15 mouse cellular contexts compared by ENCODE assay signal in the genomic region with DNA sequence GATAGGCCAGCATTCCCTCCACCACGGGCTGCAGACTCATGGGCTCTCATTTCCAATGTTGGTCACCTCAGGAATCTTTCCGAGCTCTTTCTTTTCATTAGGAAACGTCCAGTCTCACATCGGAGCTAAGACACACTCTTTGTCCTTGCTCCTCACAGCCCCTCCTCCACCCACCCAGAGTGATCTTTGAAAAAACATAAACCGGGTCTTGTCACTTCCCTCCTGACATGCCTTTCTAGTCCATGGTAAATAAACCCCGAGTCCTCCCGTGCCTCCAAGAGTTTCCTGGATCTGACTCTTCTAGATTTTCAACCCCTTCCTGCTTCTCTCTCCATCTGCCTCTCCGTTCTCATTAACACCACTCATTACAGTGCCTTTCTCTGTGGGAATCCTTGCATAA.
"Had no signal": no experiment of that assay in that cellular context is flagged by ENCODE, and none has a peak within 500 bp of the region (broad histone marks: within the 10 kb centered on the region; RNA-seq: fewer than 3 reads in every experiment).

No protein-coding gene starts in this region.

- H3K27me3 ChIP-seq: liver, embryonic 13.5 days; neural tube, embryonic 13.5 days had no signal

- H3K9ac ChIP-seq: liver, embryonic 13.5 days; liver, postnatal 0 days; neural tube, embryonic 13.5 days had no signal

- ATAC-seq: liver, postnatal 0 days; midbrain, embryonic 16.5 days had no signal

- H3K4me3 ChIP-seq: left cerebral cortex, adult 2 months; liver, embryonic 13.5 days; megakaryocyte, embryonic 14.5 days; neural tube, embryonic 13.5 days had no signal

- DNase-seq: kidney, postnatal 25 days; liver; liver, embryonic 13.5 days; liver, postnatal 0 days; retina, postnatal 1 day; right cerebral cortex, postnatal 4 days; spleen, adult 18-20 months; thymus, adult 18-20 months; thymus, postnatal 14 days had no signal

- H3K36me3 ChIP-seq: liver, embryonic 13.5 days; neural tube, embryonic 13.5 days had no signal

- H3K9me3 ChIP-seq: liver, embryonic 13.5 days; neural tube, embryonic 13.5 days had no signal

- H3K4me2 ChIP-seq: liver, embryonic 13.5 days; midbrain, embryonic 11.5 days; neural tube, embryonic 13.5 days had no signal

- H3K27ac ChIP-seq: left cerebral cortex, adult 2 months; liver, embryonic 13.5 days; macrophage; neural tube, embryonic 13.5 days had no signal

- H3K4me1 ChIP-seq: liver, embryonic 13.5 days; neural tube, embryonic 13.5 days had no signal
